Mouse (Mus musculus): ENCODE results near the gene Olfr877. TPM values are rescaled to one million over a fixed set of nuclear protein-coding genes. Genes with fewer than 3 reads are reported as not detected.

Olfr877 gene
- not detected in 2 replicates for polyA plus RNA-seq (2015; fragmentation: Nextera tagmentation; extraction: Ambion mirVana)

GRCm38 (mm10) chr9:37853969-37854368 lies at the start of gene Olfr877:
TSS of gene Olfr877 (plus strand) at chr9:37854269.
- Histone ChIP-seq H3K4me3 (ENCODE audit: low read depth, low read length) (no peak within 1 kb of the TSS), H3K27ac (ENCODE audit: low read length) (no peak within 1 kb of the TSS), H3K9me3 (replicated peaks; ENCODE audit: control insufficient read depth, low read length) (no peaks in the 10 kb centered on the region), H3K36me3 (ENCODE audit: control insufficient read depth, insufficient read depth) (no peaks in the 10 kb centered on the region), H3K27me3 (ENCODE audit: control insufficient read depth, insufficient read depth, low read depth, low read length) (no peaks in the 10 kb centered on the region), H3K9ac (ENCODE audit: low read depth, low read length) (no peak within 1 kb of the TSS), H3K4me1 (ENCODE audit: control insufficient read depth, low read depth, low read length) (no peaks in the 10 kb centered on the region), H3K4me2 (ENCODE audit: low read depth, low read length) (no peak within 1 kb of the TSS)
- 50% methylated on average over 4 of the region's 4 CpGs for WGBS (ENCODE audit: insufficient replicate concordance)
- no peak for ATAC-seq (ENCODE audit: low read depth)

- no peak for ATAC-seq (ENCODE audit: low read depth)
- H3K27me3 ChIP-seq (ENCODE audit: control insufficient read depth, insufficient read depth, low read depth, low read length): no peaks in the 10 kb centered on the region
- no peak overlapping the region for H3K4me2 ChIP-seq (ENCODE audit: low read depth, low read length)
- H3K4me1 ChIP-seq (ENCODE audit: control insufficient read depth, low read depth, low read length): no peaks in the 10 kb centered on the region
- H3K27ac ChIP-seq (ENCODE audit: low read length): no peak overlapping the region
- no peak overlapping the region for H3K9ac ChIP-seq (ENCODE audit: low read depth, low read length)
- H3K9me3 ChIP-seq (replicated peaks; ENCODE audit: control insufficient read depth, low read length): no peaks in the 10 kb centered on the region
- H3K4me3 ChIP-seq (ENCODE audit: low read depth, low read length): no peak overlapping the region
- no peaks in the 10 kb centered on the region for H3K36me3 ChIP-seq (ENCODE audit: control insufficient read depth, insufficient read depth)
Observed at GRCm38 (mm10) chr9:37807235-37807634, 46.8 kb upstream of the Olfr877 start.

- H3K4me1 ChIP-seq (ENCODE audit: control insufficient read depth, low read depth, low read length): no peaks in the 10 kb centered on the region
- ATAC-seq (ENCODE audit: low read depth): no peak
- H3K9me3 ChIP-seq (replicated peaks; ENCODE audit: control insufficient read depth, low read length): no peaks in the 10 kb centered on the region
- no peak overlapping the region for H3K4me2 ChIP-seq (ENCODE audit: low read depth, low read length)
- H3K36me3 ChIP-seq (ENCODE audit: control insufficient read depth, insufficient read depth): no peaks in the 10 kb centered on the region
- no peak overlapping the region for H3K9ac ChIP-seq (ENCODE audit: low read depth, low read length)
- WGBS (ENCODE audit: insufficient replicate concordance): 57% methylated on average over 3 of the region's 3 CpGs
- H3K27me3 ChIP-seq (ENCODE audit: control insufficient read depth, insufficient read depth, low read depth, low read length): no peaks in the 10 kb centered on the region
- no peak overlapping the region for H3K4me3 ChIP-seq (ENCODE audit: low read depth, low read length)
- no peak overlapping the region for H3K27ac ChIP-seq (ENCODE audit: low read length)
Observed at GRCm38 (mm10) chr9:37808456-37808855, 45.6 kb upstream of the Olfr877 start.

- Histone ChIP-seq H3K36me3 (ENCODE audit: control insufficient read depth, insufficient read depth) (no peaks in the 10 kb centered on the region), H3K9me3 (replicated peaks; ENCODE audit: control insufficient read depth, low read length) (no peaks in the 10 kb centered on the region), H3K4me1 (ENCODE audit: control insufficient read depth, low read depth, low read length) (no peaks in the 10 kb centered on the region), H3K4me3 (ENCODE audit: low read depth, low read length) (no peak overlapping the region), H3K27me3 (ENCODE audit: control insufficient read depth, insufficient read depth, low read depth, low read length) (no peaks in the 10 kb centered on the region), H3K4me2 (ENCODE audit: low read depth, low read length) (no peak overlapping the region), H3K9ac (ENCODE audit: low read depth, low read length) (no peak overlapping the region), H3K27ac (ENCODE audit: low read length) (no peak overlapping the region)
- no peak for ATAC-seq (ENCODE audit: low read depth)
- 49% methylated on average over 2 of the region's 2 CpGs for WGBS (ENCODE audit: insufficient replicate concordance)
Observed at GRCm38 (mm10) chr9:37808976-37809375, 45.1 kb upstream of the Olfr877 start.

- no peaks in the 10 kb centered on the region for H3K27me3 ChIP-seq (ENCODE audit: control insufficient read depth, insufficient read depth, low read depth, low read length)
- no peak overlapping the region for H3K4me3 ChIP-seq (ENCODE audit: low read depth, low read length)
- H3K27ac ChIP-seq (ENCODE audit: low read length): no peak overlapping the region
- no peaks in the 10 kb centered on the region for H3K4me1 ChIP-seq (ENCODE audit: control insufficient read depth, low read depth, low read length)
- ATAC-seq (ENCODE audit: low read depth): no peak
- H3K9me3 ChIP-seq (replicated peaks; ENCODE audit: control insufficient read depth, low read length): no peaks in the 10 kb centered on the region
- no peak overlapping the region for H3K9ac ChIP-seq (ENCODE audit: low read depth, low read length)
- H3K4me2 ChIP-seq (ENCODE audit: low read depth, low read length): no peak overlapping the region
- 71% methylated on average over 3 of the region's 3 CpGs for WGBS (ENCODE audit: insufficient replicate concordance)
- no peaks in the 10 kb centered on the region for H3K36me3 ChIP-seq (ENCODE audit: control insufficient read depth, insufficient read depth)
Observed at GRCm38 (mm10) chr9:37814696-37815095, 39.4 kb upstream of the Olfr877 start.

- no peaks in the 10 kb centered on the region for H3K27me3 ChIP-seq (ENCODE audit: control insufficient read depth, insufficient read depth, low read depth, low read length)
- no peak overlapping the region for H3K4me2 ChIP-seq (ENCODE audit: low read depth, low read length)
- no peaks in the 10 kb centered on the region for H3K4me1 ChIP-seq (ENCODE audit: control insufficient read depth, low read depth, low read length)
- no peaks in the 10 kb centered on the region for H3K36me3 ChIP-seq (ENCODE audit: control insufficient read depth, insufficient read depth)
- no peak overlapping the region for H3K4me3 ChIP-seq (ENCODE audit: low read depth, low read length)
- no peak for ATAC-seq (ENCODE audit: low read depth)
- no peaks in the 10 kb centered on the region for H3K9me3 ChIP-seq (replicated peaks; ENCODE audit: control insufficient read depth, low read length)
- no peak overlapping the region for H3K27ac ChIP-seq (ENCODE audit: low read length)
- H3K9ac ChIP-seq (ENCODE audit: low read depth, low read length): no peak overlapping the region
Observed at GRCm38 (mm10) chr9:37829881-37830280, 24.2 kb upstream of the Olfr877 start.

GRCm38 (mm10) chr9:37833341-37833740 lies 20.7 kb upstream of the Olfr877 start:
- Histone ChIP-seq H3K27ac (ENCODE audit: low read length) (no peak overlapping the region), H3K9ac (ENCODE audit: low read depth, low read length) (no peak overlapping the region), H3K9me3 (replicated peaks; ENCODE audit: control insufficient read depth, low read length) (no peaks in the 10 kb centered on the region), H3K27me3 (ENCODE audit: control insufficient read depth, insufficient read depth, low read depth, low read length) (no peaks in the 10 kb centered on the region), H3K36me3 (ENCODE audit: control insufficient read depth, insufficient read depth) (no peaks in the 10 kb centered on the region), H3K4me2 (ENCODE audit: low read depth, low read length) (no peak overlapping the region), H3K4me1 (ENCODE audit: control insufficient read depth, low read depth, low read length) (no peaks in the 10 kb centered on the region), H3K4me3 (ENCODE audit: low read depth, low read length) (no peak overlapping the region)
- no peak for ATAC-seq (ENCODE audit: low read depth)
- 47% methylated on average over 1 of the region's 1 CpGs for WGBS (ENCODE audit: insufficient replicate concordance)

- Histone ChIP-seq H3K27me3 (ENCODE audit: control insufficient read depth, insufficient read depth, low read depth, low read length) (no peaks in the 10 kb centered on the region), H3K36me3 (ENCODE audit: control insufficient read depth, insufficient read depth) (no peaks in the 10 kb centered on the region), H3K9me3 (replicated peaks; ENCODE audit: control insufficient read depth, low read length) (no peaks in the 10 kb centered on the region), H3K4me2 (ENCODE audit: low read depth, low read length) (no peak overlapping the region), H3K27ac (ENCODE audit: low read length) (no peak overlapping the region), H3K9ac (ENCODE audit: low read depth, low read length) (no peak overlapping the region), H3K4me1 (ENCODE audit: control insufficient read depth, low read depth, low read length) (no peaks in the 10 kb centered on the region), H3K4me3 (ENCODE audit: low read depth, low read length) (no peak overlapping the region)
- ATAC-seq (ENCODE audit: low read depth): no peak
- WGBS (ENCODE audit: insufficient replicate concordance): 51% methylated on average over 2 of the region's 2 CpGs
Observed at GRCm38 (mm10) chr9:37849267-37849666, 4.8 kb upstream of the Olfr877 start.

GRCm38 (mm10) chr9:37863325-37863724 lies 9.3 kb downstream of the Olfr877 start:
- H3K4me3 ChIP-seq (ENCODE audit: low read depth, low read length): no peak overlapping the region
- no peak overlapping the region for H3K9ac ChIP-seq (ENCODE audit: low read depth, low read length)
- WGBS (ENCODE audit: insufficient replicate concordance): 45% methylated on average over 1 of the region's 1 CpGs
- no peak for ATAC-seq (ENCODE audit: low read depth)
- no peak overlapping the region for H3K4me2 ChIP-seq (ENCODE audit: low read depth, low read length)
- H3K9me3 ChIP-seq (replicated peaks; ENCODE audit: control insufficient read depth, low read length): no peaks in the 10 kb centered on the region
- H3K36me3 ChIP-seq (ENCODE audit: control insufficient read depth, insufficient read depth): no peaks in the 10 kb centered on the region
- no peaks in the 10 kb centered on the region for H3K27me3 ChIP-seq (ENCODE audit: control insufficient read depth, insufficient read depth, low read depth, low read length)
- H3K27ac ChIP-seq (ENCODE audit: low read length): no peak overlapping the region
- no peaks in the 10 kb centered on the region for H3K4me1 ChIP-seq (ENCODE audit: control insufficient read depth, low read depth, low read length)

- no peak overlapping the region for H3K4me2 ChIP-seq (ENCODE audit: low read depth, low read length)
- 30% methylated on average over 1 of the region's 1 CpGs for WGBS (ENCODE audit: insufficient replicate concordance)
- H3K36me3 ChIP-seq (ENCODE audit: control insufficient read depth, insufficient read depth): no peaks in the 10 kb centered on the region
- no peaks in the 10 kb centered on the region for H3K9me3 ChIP-seq (replicated peaks; ENCODE audit: control insufficient read depth, low read length)
- no peaks in the 10 kb centered on the region for H3K4me1 ChIP-seq (ENCODE audit: control insufficient read depth, low read depth, low read length)
- no peaks in the 10 kb centered on the region for H3K27me3 ChIP-seq (ENCODE audit: control insufficient read depth, insufficient read depth, low read depth, low read length)
- no peak overlapping the region for H3K9ac ChIP-seq (ENCODE audit: low read depth, low read length)
- no peak for ATAC-seq (ENCODE audit: low read depth)
- no peak overlapping the region for H3K27ac ChIP-seq (ENCODE audit: low read length)
- no peak overlapping the region for H3K4me3 ChIP-seq (ENCODE audit: low read depth, low read length)
Observed at GRCm38 (mm10) chr9:37870246-37870645, 16.2 kb downstream of the Olfr877 start.
